Mouse (Mus musculus): ENCODE data around the gene Nudt14.

GRCm38 (mm10) chr12:112943669-112944068 lies 1.7 kb upstream of the Nudt14 start:
- TF ChIP-seq ZNF384 (IDR thresholded peaks at IDR 0.05; ENCODE audit: low read depth, low read length) (no peak), MAFK (IDR thresholded peaks at IDR 0.05; ENCODE audit: insufficient read depth, low read depth, low read length) (no peak), HCFC1 (IDR thresholded peaks at IDR 0.05; ENCODE audit: borderline replicate concordance, insufficient read depth, low read length) (no peak), CHD2 (IDR thresholded peaks at IDR 0.05; ENCODE audit: low read depth, low read length) (no peak), ZC3H11A (IDR thresholded peaks at IDR 0.05; ENCODE audit: borderline replicate concordance, low read depth, low read length) (no peak)

Data from ES-E14 (cell line).